Mouse (Mus musculus) intestine, postnatal 0 days (tissue): Measurements from ENCODE around the gene Sh3bp5. TPM values are rescaled to one million over a fixed set of nuclear protein-coding genes. Genes with fewer than 3 reads are reported as not detected.
A peak's percentile ranks its signal among the peaks of the same experiment; 100 is the strongest.

Experiments
- ATAC-seq: fragments of 200-750 bp; cut with Nextera tagmentation; 2 replicates; pipeline ENCODE4 v1.8.0; 2017; ENCODE audit warnings: mild to moderate bottlenecking, moderate TSS enrichment, moderate library complexity
- H3K27ac ChIP-seq: fragments of 300-500 bp; sonication (generic); 2 replicates; pipeline ENCODE4 v1.5.1; 2014; ENCODE audit warnings: mild to moderate bottlenecking, low read depth, low read length, moderate library complexity
- H3K27me3 ChIP-seq: fragments of 300-500 bp; sonication (generic); replicated peaks from 2 replicates; pipeline ENCODE4 v1.6.1; 2014; ENCODE audit warnings: low read length, mixed read lengths; ENCODE audit not compliant: control insufficient read depth, insufficient read depth
- H3K36me3 ChIP-seq: fragments of 300-500 bp; sonication (generic); 2 replicates; pipeline ENCODE4 v1.6.1; 2014; ENCODE audit warnings: mild to moderate bottlenecking, moderate library complexity; ENCODE audit not compliant: control insufficient read depth, insufficient read depth
- H3K4me1 ChIP-seq: fragments of 300-500 bp; sonication (generic); replicated peaks from 2 replicates; pipeline ENCODE4 v1.6.1; 2014; ENCODE audit warnings: antibody characterized with exemption, low read length, mixed read lengths; ENCODE audit not compliant: control insufficient read depth, insufficient read depth
- H3K4me2 ChIP-seq: fragments of 300-500 bp; sonication (generic); replicated peaks from 2 replicates; pipeline ENCODE4 v1.6.1; 2014; ENCODE audit warnings: low read depth, mild to moderate bottlenecking, moderate library complexity
- H3K4me3 ChIP-seq: fragments of 300-500 bp; sonication (generic); 2 replicates; pipeline ENCODE4 v1.5.1; 2014; ENCODE audit warnings: low read depth, low read length
- H3K9ac ChIP-seq: fragments of 300-500 bp; sonication (generic); 2 replicates; pipeline ENCODE4 v1.6.1; 2014; ENCODE audit warnings: mild to moderate bottlenecking, low read depth, low read length
- H3K9me3 ChIP-seq: fragments of 300-500 bp; sonication (generic); 2 replicates; pipeline ENCODE4 v1.6.1; 2016; ENCODE audit warnings: mixed run types; ENCODE audit not compliant: control insufficient read depth
- CTCF ChIP-seq: sonication (generic); IDR thresholded peaks from 2 replicates; pipeline ENCODE4 v1.5.1; 2016; ENCODE audit warnings: low read depth, mild to moderate bottlenecking, control low read depth, antibody characterized with exemption, moderate library complexity
- WGBS: fragments of 180-500 bp; shearing (Covaris S2); extraction: QIAGEN DNeasy Blood & Tissue Kit; methylation state at CpG from one replicate; pipeline ENCODE4 v1.1.7; 2014; 5-methylcytosine and 5-hydroxymethylcytosine counted together
- polyA plus RNA-seq: library from polyadenylated mRNA; unstranded; fragments of >200 nt; fragmentation: Nextera tagmentation; extraction: Ambion mirVana; gene quantifications from 2 replicates; pipeline ENCODE4 v1.2.1, GENCODE M21; 2015

The Sh3bp5 gene
- polyA plus RNA-seq, 1 experiment from 2014 or later: 12.4 TPM

DNA sequence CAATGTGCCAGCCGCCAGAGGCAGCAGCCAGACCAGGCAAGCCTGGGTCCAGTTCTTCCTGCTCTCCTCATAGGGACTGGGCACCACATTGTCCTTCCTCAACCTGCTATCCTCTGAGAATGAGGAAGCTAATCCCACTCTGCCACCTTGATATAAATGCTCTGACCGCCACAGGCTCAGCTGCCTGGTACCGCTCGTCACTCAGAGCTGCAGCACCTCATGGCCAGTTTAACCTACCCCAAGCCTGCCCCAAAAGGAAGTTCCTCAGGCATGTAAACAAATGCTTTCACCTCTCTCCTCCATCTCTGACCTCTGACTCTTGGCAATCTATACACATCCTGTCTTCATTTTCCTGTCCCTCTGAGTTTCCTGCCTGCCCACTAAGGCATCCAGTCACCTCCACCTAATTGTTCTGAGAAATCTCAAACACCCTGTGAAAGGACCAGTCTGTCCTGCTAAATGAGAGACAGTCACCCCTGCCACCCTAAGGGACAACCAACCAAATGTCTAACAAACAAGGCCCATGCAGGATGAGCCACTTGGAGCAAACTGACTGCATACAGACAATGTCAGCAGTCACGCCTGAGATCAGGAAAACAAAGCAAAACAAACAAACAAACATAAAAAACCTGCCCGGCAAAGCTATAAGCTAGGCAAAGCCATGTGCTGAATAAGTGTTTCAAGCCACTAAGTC is 27.8 kb downstream of the Sh3bp5 start:
- Histone ChIP-seq H3K27ac (peak overlapping the region; percentile 35), H3K9ac (no peak overlapping the region)

DNA sequence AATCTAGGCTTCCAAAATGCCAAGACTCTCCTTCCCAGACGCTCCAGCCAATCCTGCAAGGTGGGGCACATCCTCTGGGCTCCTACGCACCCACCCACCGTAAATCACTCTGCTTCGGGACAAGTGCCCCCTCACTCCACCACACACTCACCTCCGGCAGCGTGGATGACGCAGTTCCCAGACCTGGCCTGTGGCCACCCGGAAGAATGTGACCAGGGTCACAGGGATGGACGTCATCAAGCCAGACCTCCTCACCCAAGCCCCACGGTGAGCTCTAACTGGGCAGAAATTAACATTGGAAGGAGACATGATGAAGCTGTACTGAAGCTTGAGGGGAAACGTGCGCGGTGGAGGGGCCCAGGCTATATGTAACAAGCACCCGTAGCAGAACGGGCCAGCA is 28.7 kb downstream of the Sh3bp5 start:
- no peak for TF ChIP-seq CTCF
- WGBS: 67% methylated on average over 15 of the region's 15 CpGs
- H3K9ac ChIP-seq: no peak overlapping the region
- H3K27me3 ChIP-seq: no peaks in the 10 kb centered on the region
- no peak overlapping the region for H3K4me2 ChIP-seq
- no peak overlapping the region for H3K4me3 ChIP-seq
- no peaks in the 10 kb centered on the region for H3K9me3 ChIP-seq
- no peak overlapping the region for H3K27ac ChIP-seq
- 0 out of 2 replicates have a peak, but pooled peaks cover 6% of the 10 kb centered on the region for H3K4me1 ChIP-seq
- ATAC-seq: no peak
- H3K36me3 ChIP-seq: no peaks in the 10 kb centered on the region

More for the DNA sequence above, 27.8 kb downstream of the Sh3bp5 start:
- TF ChIP-seq CTCF: no peak
- ATAC-seq: no peak
- Histone ChIP-seq H3K4me1 (0 out of 2 replicates have a peak, but pooled peaks cover 6% of the 10 kb centered on the region), H3K4me3 (no peak overlapping the region), H3K4me2 (no peak overlapping the region), H3K9me3 (no peaks in the 10 kb centered on the region), H3K36me3 (no peaks in the 10 kb centered on the region), H3K27me3 (no peaks in the 10 kb centered on the region)
- WGBS: 72% methylated on average over 6 of the region's 6 CpGs

DNA sequence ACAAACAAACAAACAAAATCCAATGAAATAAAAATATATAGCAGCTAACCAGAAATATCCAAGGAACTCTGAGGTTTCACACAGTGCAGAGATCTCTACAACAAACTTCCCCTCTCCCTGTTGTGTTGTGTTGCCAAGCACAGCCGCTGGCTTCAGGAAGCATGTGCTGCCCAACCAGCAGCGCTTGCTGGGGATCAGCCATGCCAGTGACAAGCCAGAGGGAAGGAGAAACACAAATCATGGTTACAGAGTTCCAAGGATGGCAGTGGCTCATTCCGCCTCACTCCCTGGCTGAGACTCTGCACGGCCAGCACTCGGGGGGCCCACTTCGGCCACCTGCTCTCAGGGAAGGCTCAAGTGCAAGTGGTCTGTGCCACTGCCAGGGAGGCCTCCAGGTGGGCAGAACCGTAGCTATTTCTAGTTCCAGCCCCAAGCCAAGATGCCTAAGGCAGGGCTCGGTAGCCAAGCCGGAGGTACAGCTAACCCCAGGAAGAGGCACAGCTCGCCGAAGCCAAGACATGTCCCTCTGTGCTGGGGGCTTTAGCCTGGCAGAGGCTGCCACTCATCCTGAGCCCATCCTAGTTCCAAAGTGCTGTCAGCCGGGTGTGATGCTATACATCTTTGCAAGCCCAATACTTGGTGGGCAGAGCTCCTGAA is 29.6 kb downstream of the Sh3bp5 start:
- Histone ChIP-seq H3K9me3 (no peaks in the 10 kb centered on the region), H3K4me3 (no peak overlapping the region), H3K4me2 (no peak overlapping the region), H3K36me3 (no peaks in the 10 kb centered on the region), H3K27ac (no peak overlapping the region), H3K4me1 (0 out of 2 replicates have a peak, but pooled peaks cover 6% of the 10 kb centered on the region), H3K9ac (no peak overlapping the region), H3K27me3 (no peaks in the 10 kb centered on the region)
- WGBS: 90% methylated on average over 12 of the region's 12 CpGs
- no peak for TF ChIP-seq CTCF
- no peak for ATAC-seq

DNA sequence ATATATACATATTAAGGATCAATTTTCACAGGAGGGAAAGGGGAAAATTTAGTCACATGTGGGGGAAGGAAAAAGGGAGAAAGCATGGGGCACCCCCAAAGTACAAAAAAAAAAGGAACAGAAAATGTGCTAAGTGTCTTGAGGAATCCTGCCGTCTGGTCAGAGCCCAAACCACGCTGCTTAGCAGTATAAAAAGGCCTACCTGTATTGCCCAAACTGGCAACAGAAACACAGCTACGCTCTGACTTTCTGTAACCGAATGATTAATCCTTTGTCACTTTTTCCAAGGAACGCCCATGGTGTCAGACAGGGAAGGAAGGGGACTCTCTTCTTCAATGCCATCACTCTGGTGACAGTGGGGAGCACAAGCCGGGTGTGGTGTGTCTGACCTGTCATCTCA is 30.2 kb downstream of the Sh3bp5 start:
- H3K27me3 ChIP-seq: no peaks in the 10 kb centered on the region
- no peak overlapping the region for H3K27ac ChIP-seq
- WGBS: 86% methylated on average over 6 of the region's 6 CpGs
- no peak for ATAC-seq
- H3K9ac ChIP-seq: no peak overlapping the region
- H3K4me3 ChIP-seq: no peak overlapping the region
- H3K4me2 ChIP-seq: no peak overlapping the region
- 0 out of 2 replicates have a peak, but pooled peaks cover 6% of the 10 kb centered on the region for H3K4me1 ChIP-seq
- no peaks in the 10 kb centered on the region for H3K36me3 ChIP-seq
- H3K9me3 ChIP-seq: no peaks in the 10 kb centered on the region
- no peak for TF ChIP-seq CTCF

DNA sequence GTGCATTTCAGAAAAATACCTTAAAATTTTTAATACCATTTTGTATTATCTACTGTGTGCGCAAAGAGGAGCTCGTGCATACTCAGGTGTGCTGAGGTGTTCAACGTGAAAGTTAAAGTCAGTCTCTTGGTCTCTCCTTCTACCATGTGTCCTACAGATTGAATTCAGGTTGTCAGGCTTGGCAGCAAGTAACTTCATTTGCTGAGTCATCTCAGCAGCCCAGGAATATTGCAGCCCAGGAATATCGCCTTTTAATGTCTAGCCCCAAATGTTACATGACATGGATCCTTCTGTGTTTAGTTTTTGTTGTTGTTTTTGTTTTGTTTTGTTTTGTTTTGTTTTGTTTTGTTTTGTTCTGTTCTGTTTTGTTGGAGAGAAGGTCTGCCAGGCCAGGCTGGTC is 31.2 kb downstream of the Sh3bp5 start:
- no peak for ATAC-seq
- Histone ChIP-seq H3K9ac (no peak overlapping the region), H3K4me2 (no peak overlapping the region), H3K9me3 (no peaks in the 10 kb centered on the region), H3K36me3 (no peaks in the 10 kb centered on the region; the same call in 1 of the 2 replicates), H3K27ac (0 out of 2 replicates have a peak overlapping the region, but pooled peaks have one; percentile 9), H3K4me1 (0 out of 2 replicates have a peak, but pooled peaks cover 6% of the 10 kb centered on the region), H3K4me3 (no peak overlapping the region), H3K27me3 (no peaks in the 10 kb centered on the region)
- TF ChIP-seq CTCF: no peak
- WGBS: 77% methylated on average over 4 of the region's 4 CpGs

DNA sequence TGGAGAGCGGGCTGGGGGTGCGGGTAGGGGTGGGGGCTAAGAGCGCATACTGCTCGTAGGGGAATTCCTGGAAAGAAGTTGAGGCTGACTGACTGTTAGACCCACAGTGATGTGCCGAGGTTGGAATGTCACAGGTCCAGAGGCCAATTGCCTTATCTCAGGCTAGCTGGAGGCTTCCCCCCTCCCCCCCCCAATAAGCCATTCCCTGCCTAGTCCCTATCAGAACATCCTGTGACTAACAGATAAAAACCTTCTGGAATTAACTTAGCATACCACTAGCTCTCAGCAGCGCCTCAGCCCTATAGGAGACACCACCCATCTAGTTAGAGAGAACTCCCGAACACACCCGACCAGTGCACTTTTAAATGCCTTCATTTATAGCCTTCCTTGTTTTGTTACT is 31.9 kb downstream of the Sh3bp5 start:
- H3K4me1 ChIP-seq: 0 out of 2 replicates have a peak, but pooled peaks cover 6% of the 10 kb centered on the region
- 36% methylated on average over 8 of the region's 8 CpGs for WGBS
- ATAC-seq: peak; percentile 83
- no peak overlapping the region for H3K9ac ChIP-seq
- H3K4me3 ChIP-seq: no peak overlapping the region
- TF ChIP-seq CTCF: no peak
- peak overlapping the region; percentile 47 for H3K4me2 ChIP-seq
- H3K36me3 ChIP-seq: no peaks in the 10 kb centered on the region; the same call in 1 of the 2 replicates
- peak overlapping the region; percentile 9; the same call in 1 of the 2 replicates for H3K27ac ChIP-seq
- no peaks in the 10 kb centered on the region for H3K27me3 ChIP-seq
- no peaks in the 10 kb centered on the region for H3K9me3 ChIP-seq
